Mouse (Mus musculus) cerebellum, adult 2 months (tissue): Measurements from ENCODE around the gene Nwd2.

Experiments used
- CTCF ChIP-seq: fragments of 200-500 bp; IDR thresholded peaks from 2 replicates; pipeline ENCODE4 v1.5.1; 2011; ENCODE audit warnings: low read depth, mild to moderate bottlenecking, control low read depth, low read length, moderate library complexity, borderline replicate concordance; ENCODE audit not compliant: insufficient read depth
- POLR2A ChIP-seq: fragments of 200-500 bp; IDR thresholded peaks from 2 replicates; pipeline ENCODE4 v1.6.1; 2011; ENCODE audit warnings: low read length, control low read depth, borderline replicate concordance; ENCODE audit not compliant: insufficient read depth

GRCm38 (mm10) chr5:63627832-63628530, 20.9 kb upstream of the Nwd2 start:
- TF ChIP-seq CTCF (no peak), POLR2A (no peak)
